Mouse (Mus musculus): ENCODE results near the gene Zfp36l3.
"Not testable (repeated sequence)": the region's sequence is repeated elsewhere in the genome, so short reads cannot be mapped to it uniquely, and the experiment has no call there.

Zfp36l3 gene

GRCm38 (mm10) chrX:53776276-53776675 is at the start of gene Zfp36l3:
Gene Zfp36l3 (minus strand): TSS chrX:53776394.
- in situ Hi-C loops (cut with MboI, MseI): no loop called here

GRCm38 (mm10) chrX:53799074-53799473 is 22.9 kb upstream of the Zfp36l3 start:
- in situ Hi-C loops (cut with MboI, MseI): no loop called here

- in situ Hi-C loops (cut with MboI, MseI): not testable (repeated sequence)
These were observed 21.3 kb upstream of the Zfp36l3 start, which contains the start of gene Xlr for GRCm38 (mm10) chrX:53797519-53797918. Gene Xlr (minus strand): TSS chrX:53797706.

- in situ Hi-C loops (cut with MboI, MseI): no loop called here
These were observed 18.5 kb downstream of the Zfp36l3 start, which contains the start of gene 1700013H16Rik for GRCm38 (mm10) chrX:53757736-53758135. Gene 1700013H16Rik (minus strand): TSS chrX:53757831.

GRCm38 (mm10) chrX:53752851-53753250 is 23.3 kb downstream of the Zfp36l3 start:
- in situ Hi-C loops (cut with MboI, MseI): no loop called here

GRCm38 (mm10) chrX:53728967-53729366 is 47.2 kb downstream of the Zfp36l3 start:
- in situ Hi-C loops (cut with MboI, MseI): no loop called here

- in situ Hi-C loops (cut with MboI, MseI): no loop called here
These were observed 51.6 kb downstream of the Zfp36l3 start, which contains the start of gene 4930502E18Rik for GRCm38 (mm10) chrX:53724596-53724995. Gene 4930502E18Rik (plus strand): TSS chrX:53724826.
